Mouse (Mus musculus) adipocyte (in vitro differentiated cells): ENCODE measurements around the gene Rsph14.
A peak's percentile ranks its signal among the peaks of the same experiment; 100 is the strongest.
"Not testable (repeated sequence)": the region's sequence is repeated elsewhere in the genome, so short reads cannot be mapped to it uniquely, and the experiment has no call there.

Experiments
- DNase-seq: peaks from one replicate; pipeline ENCODE4 v3.0.0-alpha.2; 2016; ENCODE audit warnings: low spot score

Gene Rsph14

GRCm38 (mm10) chr10:75053655-75054054 is 21.3 kb upstream of the Rsph14 start:
- DNase-seq = no peak

GRCm38 (mm10) chr10:75052902-75053301 is 20.5 kb upstream of the Rsph14 start:
- no peak for DNase-seq

- no peak for DNase-seq
Observed at GRCm38 (mm10) chr10:75051364-75052074, 19.1 kb upstream of the Rsph14 start.

- DNase-seq = no peak
Observed at GRCm38 (mm10) chr10:75048711-75049110, 16.3 kb upstream of the Rsph14 start.

GRCm38 (mm10) chr10:75045831-75046230 is 13.4 kb upstream of the Rsph14 start:
- DNase-seq = no peak

GRCm38 (mm10) chr10:75044459-75044858 is 12.1 kb upstream of the Rsph14 start:
- no peak for DNase-seq

GRCm38 (mm10) chr10:75042060-75042459 is 9.7 kb upstream of the Rsph14 start:
- not testable (repeated sequence) for DNase-seq

- peak; percentile 89 for DNase-seq
Observed at GRCm38 (mm10) chr10:75036883-75037379, 4.5 kb upstream of the Rsph14 start, which contains the start of gene Rab36. Gene Rab36, plus strand, starts transcription at chr10:75037058.

GRCm38 (mm10) chr10:75031345-75032114 is 856 bp downstream of the Rsph14 start:
- DNase-seq = no peak

- no peak for DNase-seq
Observed at GRCm38 (mm10) chr10:75030234-75030633, 2.2 kb downstream of the Rsph14 start.

- DNase-seq = no peak
Observed at GRCm38 (mm10) chr10:75029677-75030076, 2.7 kb downstream of the Rsph14 start.

GRCm38 (mm10) chr10:75028743-75029142 is 3.6 kb downstream of the Rsph14 start:
- no peak for DNase-seq

- DNase-seq = no peak
Observed at GRCm38 (mm10) chr10:75026491-75026890, 5.9 kb downstream of the Rsph14 start.

- DNase-seq = peak; percentile 58
Observed at GRCm38 (mm10) chr10:75021138-75021537, 11.2 kb downstream of the Rsph14 start.

- no peak for DNase-seq
Observed at GRCm38 (mm10) chr10:75020271-75020670, 12.1 kb downstream of the Rsph14 start.

- peak; percentile 13 for DNase-seq
Observed at GRCm38 (mm10) chr10:75016481-75016880, 15.9 kb downstream of the Rsph14 start.

- DNase-seq = no peak
Observed at GRCm38 (mm10) chr10:75015465-75015864, 16.9 kb downstream of the Rsph14 start.

GRCm38 (mm10) chr10:75010704-75011103 is 21.7 kb downstream of the Rsph14 start:
- DNase-seq = no peak

- no peak for DNase-seq
Observed at GRCm38 (mm10) chr10:75006889-75007662, 25.3 kb downstream of the Rsph14 start.

GRCm38 (mm10) chr10:75004067-75004466 is 28.3 kb downstream of the Rsph14 start:
- no peak for DNase-seq

GRCm38 (mm10) chr10:75001391-75001790 is 31.0 kb downstream of the Rsph14 start:
- no peak for DNase-seq

GRCm38 (mm10) chr10:74995377-74995776 is 37.0 kb downstream of the Rsph14 start:
- no peak for DNase-seq
